Mouse (Mus musculus) stomach, postnatal 0 days (tissue): ENCODE results near the gene Sod1. TPM values are rescaled to one million over a fixed set of nuclear protein-coding genes. Genes with fewer than 3 reads are reported as not detected.
"Not testable (repeated sequence)": the region's sequence is repeated elsewhere in the genome, so short reads cannot be mapped to it uniquely, and the experiment has no call there.

ENCODE experiments used
- ATAC-seq: fragments of 200-750 bp; cut with Nextera tagmentation; 2 replicates; pipeline ENCODE4 v1.8.0; 2017; ENCODE audit not compliant: low FRiP score, low TSS enrichment
- DNase-seq: peaks from one replicate; pipeline ENCODE4 v3.0.0-alpha.2; 2016; ENCODE audit warnings: low spot score
- H3K27ac ChIP-seq: fragments of 300-500 bp; sonication (generic); replicated peaks from 2 replicates; pipeline ENCODE4 v1.5.1; 2014; ENCODE audit warnings: mild to moderate bottlenecking, control low read depth
- H3K27me3 ChIP-seq: fragments of 300-500 bp; sonication (generic); 2 replicates; pipeline ENCODE4 v1.6.1; 2014; ENCODE audit warnings: low read length; ENCODE audit not compliant: control insufficient read depth, insufficient read depth
- H3K36me3 ChIP-seq: fragments of 300-500 bp; sonication (generic); 2 replicates; pipeline ENCODE4 v1.6.1; 2014; ENCODE audit warnings: low read length, mixed read lengths; ENCODE audit not compliant: control insufficient read depth, insufficient read depth
- H3K4me1 ChIP-seq: fragments of 300-500 bp; sonication (generic); replicated peaks from 2 replicates; pipeline ENCODE4 v1.6.1; 2014; ENCODE audit warnings: antibody characterized with exemption; ENCODE audit not compliant: control insufficient read depth, insufficient read depth
- H3K4me2 ChIP-seq: fragments of 300-500 bp; sonication (generic); replicated peaks from 2 replicates; pipeline ENCODE4 v1.6.1; 2014; ENCODE audit warnings: low read depth, mild to moderate bottlenecking, control low read depth, moderate library complexity
- H3K4me3 ChIP-seq: fragments of 300-500 bp; sonication (generic); 2 replicates; pipeline ENCODE4 v1.5.1; 2014; ENCODE audit warnings: low read depth, low read length, control low read depth
- H3K9ac ChIP-seq: fragments of 300-500 bp; sonication (generic); 2 replicates; pipeline ENCODE4 v1.6.1; 2014; ENCODE audit warnings: mild to moderate bottlenecking, low read length, control low read depth, mixed read lengths
- H3K9me3 ChIP-seq: fragments of 300-500 bp; sonication (generic); 2 replicates; pipeline ENCODE4 v1.6.1; 2016; ENCODE audit warnings: low read length; ENCODE audit not compliant: control insufficient read depth
- CTCF ChIP-seq: IDR thresholded peaks from 2 replicates; pipeline ENCODE4 v1.5.1; 2016; ENCODE audit warnings: antibody characterized with exemption, low read depth, mild to moderate bottlenecking, moderate library complexity
- EP300 ChIP-seq: optimal IDR thresholded peaks from 2 replicates; pipeline ENCODE3; 2016; ENCODE audit warnings: antibody characterized with exemption
- WGBS: fragments of 180-500 bp; shearing (Covaris S2); extraction: QIAGEN DNeasy Blood & Tissue Kit; methylation state at CpG from one replicate; pipeline ENCODE4 v1.1.7; 2014; 5-methylcytosine and 5-hydroxymethylcytosine counted together
- polyA plus RNA-seq: library from polyadenylated mRNA; unstranded; fragments of >200 nt; fragmentation: Nextera tagmentation; extraction: Ambion mirVana; gene quantifications from 2 replicates; pipeline ENCODE4 v1.2.1, GENCODE M21; 2015

The Sod1 gene
- polyA plus RNA-seq, 1 experiment from 2014 or later: 1,141 TPM

- H3K27ac ChIP-seq: no peak overlapping the region
- no peak for ATAC-seq
- no peaks in the 10 kb centered on the region for H3K27me3 ChIP-seq
- H3K36me3 ChIP-seq: no peaks in the 10 kb centered on the region
- TF ChIP-seq EP300 (no peak), CTCF (no peak)
- DNase-seq: no peak
- no peak overlapping the region for H3K4me2 ChIP-seq
- no peak overlapping the region for H3K9ac ChIP-seq
- H3K4me1 ChIP-seq: no peaks in the 10 kb centered on the region
- WGBS: 90% methylated on average over 11 of the region's 11 CpGs
- no peak overlapping the region for H3K4me3 ChIP-seq
- no peaks in the 10 kb centered on the region for H3K9me3 ChIP-seq
Observed at GRCm38 (mm10) chr16:90214731-90215565, 5.6 kb upstream of the Sod1 start.

- not testable (repeated sequence) for H3K4me3 ChIP-seq, H3K9me3 ChIP-seq, H3K4me2 ChIP-seq, H3K9ac ChIP-seq, H3K36me3 ChIP-seq, H3K4me1 ChIP-seq, ATAC-seq, DNase-seq, H3K27me3 ChIP-seq, H3K27ac ChIP-seq
- 88% methylated on average over 5 of the region's 5 CpGs for WGBS
Observed at GRCm38 (mm10) chr16:90215879-90216278, 4.7 kb upstream of the Sod1 start.

GRCm38 (mm10) chr16:90216414-90216813, 4.1 kb upstream of the Sod1 start:
- Histone ChIP-seq H3K4me1 (no peaks in the 10 kb centered on the region), H3K9me3 (no peaks in the 10 kb centered on the region), H3K4me2 (no peak overlapping the region), H3K27ac (no peak overlapping the region), H3K36me3 (no peaks in the 10 kb centered on the region), H3K4me3 (no peak overlapping the region), H3K27me3 (no peaks in the 10 kb centered on the region), H3K9ac (no peak overlapping the region)
- TF ChIP-seq EP300: no peak
- TF ChIP-seq CTCF: no peak
- ATAC-seq: no peak
- no peak for DNase-seq
- 58% methylated on average over 2 of the region's 2 CpGs for WGBS

GRCm38 (mm10) chr16:90217356-90217755, 3.2 kb upstream of the Sod1 start:
- Histone ChIP-seq H3K4me1 (peaks cover 2% of the 10 kb centered on the region; the same call in 1 of the 2 replicates), H3K9me3 (no peaks in the 10 kb centered on the region), H3K4me3 (no peak overlapping the region), H3K4me2 (no peak overlapping the region), H3K27me3 (no peaks in the 10 kb centered on the region), H3K9ac (no peak overlapping the region), H3K27ac (peak overlapping the region; percentile 20; the same call in 1 of the 2 replicates), H3K36me3 (no peaks in the 10 kb centered on the region)
- DNase-seq (no peak), ATAC-seq (no peak)
- 41% methylated on average over 3 of the region's 3 CpGs for WGBS
- TF ChIP-seq EP300 (no peak), CTCF (no peak)

GRCm38 (mm10) chr16:90217926-90218325, 2.6 kb upstream of the Sod1 start:
- Histone ChIP-seq H3K36me3 (no peaks in the 10 kb centered on the region), H3K4me2 (no peak overlapping the region), H3K27ac (0 out of 2 replicates have a peak overlapping the region, but pooled peaks have one; percentile 9), H3K9me3 (no peaks in the 10 kb centered on the region), H3K27me3 (no peaks in the 10 kb centered on the region), H3K4me3 (no peak overlapping the region), H3K4me1 (peaks cover 3% of the 10 kb centered on the region; the same call in 1 of the 2 replicates), H3K9ac (no peak overlapping the region)
- 50% methylated on average over 4 of the region's 4 CpGs for WGBS
- DNase-seq: peak; percentile 33
- TF ChIP-seq CTCF (no peak), EP300 (no peak)
- ATAC-seq: 0 out of 2 replicates have a peak, but pooled peaks have one; percentile 6

GRCm38 (mm10) chr16:90219445-90219844, 1.1 kb upstream of the Sod1 start:
- H3K4me1 ChIP-seq, H3K4me2 ChIP-seq, ATAC-seq, H3K27me3 ChIP-seq, H3K4me3 ChIP-seq, H3K36me3 ChIP-seq, H3K27ac ChIP-seq, H3K9ac ChIP-seq, DNase-seq, H3K9me3 ChIP-seq: not testable (repeated sequence)
- WGBS: 68% methylated on average over 4 of the region's 4 CpGs
